Mouse (Mus musculus) midbrain, embryonic 14.5 days (tissue): Measurements from ENCODE around the gene B3galnt1. TPM values are rescaled to one million over a fixed set of nuclear protein-coding genes. Genes with fewer than 3 reads are reported as not detected.

Experiments used
- polyA plus RNA-seq: library from polyadenylated mRNA; unstranded; fragments of >200 nt; fragmentation: Nextera tagmentation; extraction: Ambion mirVana; gene quantifications from 2 replicates; pipeline ENCODE4 v1.2.1, GENCODE M21; 2014

The B3galnt1 gene
- polyA plus RNA-seq, 1 experiment from 2014 or later: 94.6 TPM

Other genes with a start within 250 kb of the B3galnt1 start
- gene Nmd3, start 123.0 kb upstream of the B3galnt1 start, polyA plus RNA-seq: 99.6 and 107 TPM in 2 replicates